Mouse (Mus musculus) adrenal gland (tissue): Measurements from ENCODE around the gene BC004004.

ENCODE experiments used
- intact Hi-C: fragments of 180-260 bp; cut with DNase I; formaldehyde crosslinking; loops from one replicate; pipeline ENCODE4 v1.15.1; 2025

Gene BC004004

GRCm38 (mm10) chr17:29319881-29320639 is 51.5 kb downstream of the BC004004 start:
- intact Hi-C loops: loop anchor here (5.0 kb wide), 1 partner anchor 43 kb away; no protein-coding TSS in a partner anchor

GRCm38 (mm10) chr17:29321765-29322602 is 53.4 kb downstream of the BC004004 start:
- intact Hi-C loops: loop anchor here (5.0 kb wide), 1 partner anchor 45 kb away; no protein-coding TSS in a partner anchor

- intact Hi-C loops: loop anchor here (5.0 kb wide), 1 partner anchor 45 kb away; no protein-coding TSS in a partner anchor
Observed at GRCm38 (mm10) chr17:29322603-29322962, 54.0 kb downstream of the BC004004 start.

- intact Hi-C loops: loop anchor here (5.0 kb wide), 1 partner anchor 46 kb away; no protein-coding TSS in a partner anchor
Observed at GRCm38 (mm10) chr17:29323625-29324024, 55.0 kb downstream of the BC004004 start.

GRCm38 (mm10) chr17:29325831-29326230 is 57.2 kb downstream of the BC004004 start:
- intact Hi-C loops: no loop called here

GRCm38 (mm10) chr17:29326531-29327529 is 58.2 kb downstream of the BC004004 start:
- intact Hi-C loops: no loop called here

GRCm38 (mm10) chr17:29327691-29328090 is 59.1 kb downstream of the BC004004 start:
- intact Hi-C loops: no loop called here

GRCm38 (mm10) chr17:29330221-29330620 is 61.6 kb downstream of the BC004004 start:
- intact Hi-C loops: no loop called here

- intact Hi-C loops: no loop called here
Observed at GRCm38 (mm10) chr17:29330671-29331410, 62.3 kb downstream of the BC004004 start.

GRCm38 (mm10) chr17:29332186-29332685 is 63.6 kb downstream of the BC004004 start:
- intact Hi-C loops: no loop called here

- intact Hi-C loops: no loop called here
Observed at GRCm38 (mm10) chr17:29336266-29336990, 67.8 kb downstream of the BC004004 start.

GRCm38 (mm10) chr17:29337979-29338823 is 69.6 kb downstream of the BC004004 start:
- intact Hi-C loops: no loop called here

- intact Hi-C loops: no loop called here
Observed at GRCm38 (mm10) chr17:29339170-29339768, 70.7 kb downstream of the BC004004 start.

GRCm38 (mm10) chr17:29340406-29341261 is 72.0 kb downstream of the BC004004 start:
- intact Hi-C loops: no loop called here

- intact Hi-C loops: no loop called here
Observed at GRCm38 (mm10) chr17:29341591-29342003, 73.0 kb downstream of the BC004004 start.

GRCm38 (mm10) chr17:29342010-29342910 is 73.7 kb downstream of the BC004004 start:
- intact Hi-C loops: no loop called here
